Mouse (Mus musculus) MEL (cell line): ENCODE data around the gene Ehf.

Experiments used
- CTCF ChIP-seq, 3 experiments: IDR thresholded peaks in 2 of 3; conservative IDR thresholded peaks in 1 of 3; 2 replicates each; pipeline ENCODE4 v1.5.1; 2011 to 2012; ENCODE audit warnings: low read length in 3 of 3, low read depth in 2 of 3, mild to moderate bottlenecking in 2 of 3, improper control_type of control experiment in 1 of 3, inconsistent platforms in 1 of 3, mixed read lengths in 1 of 3, moderate library complexity in 1 of 3; ENCODE audit not compliant: control insufficient read depth in 1 of 3, insufficient read depth in 1 of 3, poor library complexity in 1 of 3, severe bottlenecking in 1 of 3
- POLR2A ChIP-seq, 2 experiments: IDR thresholded peaks; 2 replicates each; pipeline ENCODE4 v1.6.1; 2011 to 2012; ENCODE audit warnings: low read length in 2 of 2, mild to moderate bottlenecking in 2 of 2, control low read depth in 1 of 2, improper control_type of control experiment in 1 of 2, low read depth in 1 of 2, moderate library complexity in 1 of 2; ENCODE audit not compliant: control insufficient read depth in 1 of 2, insufficient read depth in 1 of 2, poor library complexity in 1 of 2
- USF1 ChIP-seq: IDR thresholded peaks from 2 replicates; pipeline ENCODE4 v1.6.1; 2014; ENCODE audit warnings: low read depth, mild to moderate bottlenecking, inconsistent platforms, low read length, improper control_type of control experiment, moderate library complexity

- no peak for TF ChIP-seq POLR2A (IDR thresholded peaks at IDR 0.05; ENCODE audit: control insufficient read depth in 1 of 2, insufficient read depth in 1 of 2, low read depth in 1 of 2, low read length in 2 of 2, poor library complexity in 1 of 2)
- TF ChIP-seq CTCF (IDR thresholded peaks at IDR 0.05 in 2 of 3, conservative IDR thresholded peaks at IDR 0.05 in 1 of 3; ENCODE audit: control insufficient read depth in 1 of 3, insufficient read depth in 1 of 3, low read depth in 2 of 3, low read length in 3 of 3, poor library complexity in 1 of 3, severe bottlenecking in 1 of 3), result no peak
- TF ChIP-seq USF1, result no peak
Observed at GRCm38 (mm10) chr2:103278476-103278875, 24.6 kb downstream of the Ehf start.
